Mouse (Mus musculus) limb, embryonic 12.5 days (tissue): Measurements from ENCODE around the gene Camkmt. TPM values are rescaled to one million over a fixed set of nuclear protein-coding genes. Genes with fewer than 3 reads are reported as not detected.

Experiments used
- ATAC-seq: fragments of 200-750 bp; cut with Nextera tagmentation; 2 replicates; pipeline ENCODE4 v1.8.0; 2017; ENCODE audit warnings: low read depth, moderate TSS enrichment; ENCODE audit not compliant: insufficient number of reproducible peaks, insufficient read depth, low FRiP score, low TSS enrichment
- H3K27ac ChIP-seq: fragments of 300-500 bp; sonication (generic); 2 replicates; pipeline ENCODE4 v1.5.1; 2016; ENCODE audit warnings: mild to moderate bottlenecking, moderate library complexity
- H3K27me3 ChIP-seq: fragments of 300-500 bp; sonication (generic); 2 replicates; pipeline ENCODE4 v1.6.1; 2016; ENCODE audit warnings: mild to moderate bottlenecking, moderate library complexity
- H3K36me3 ChIP-seq: fragments of 300-500 bp; sonication (generic); 2 replicates; pipeline ENCODE4 v1.6.1; 2016; ENCODE audit warnings: mild to moderate bottlenecking, moderate library complexity
- H3K4me1 ChIP-seq: fragments of 300-500 bp; sonication (generic); replicated peaks from 2 replicates; pipeline ENCODE4 v1.6.1; 2016
- H3K4me2 ChIP-seq: fragments of 300-500 bp; sonication (generic); 2 replicates; pipeline ENCODE4 v1.6.1; 2016; ENCODE audit warnings: mild to moderate bottlenecking, moderate library complexity
- H3K4me3 ChIP-seq: fragments of 300-500 bp; sonication (generic); replicated peaks from 2 replicates; pipeline ENCODE4 v1.5.1; 2016; ENCODE audit warnings: mild to moderate bottlenecking
- H3K9ac ChIP-seq: fragments of 300-500 bp; sonication (generic); replicated peaks from 2 replicates; pipeline ENCODE4 v1.6.1; 2016; ENCODE audit warnings: mild to moderate bottlenecking, moderate library complexity
- H3K9me3 ChIP-seq: fragments of 300-500 bp; sonication (generic); 2 replicates; pipeline ENCODE4 v1.6.1; 2016; ENCODE audit warnings: mild to moderate bottlenecking, moderate library complexity
- WGBS: fragments of 180-500 bp; shearing (Covaris S2); methylation state at CpG from one replicate; pipeline ENCODE4 v1.1.7; 2016; 5-methylcytosine and 5-hydroxymethylcytosine counted together
- polyA plus RNA-seq: library from polyadenylated mRNA; unstranded; fragments of >200 nt; fragmentation: Nextera tagmentation; extraction: Ambion mirVana; gene quantifications from 2 replicates; pipeline ENCODE4 v1.2.1, GENCODE M21; 2016

Camkmt gene
- polyA plus RNA-seq, 1 experiment from 2014 or later: 14.3 TPM

- Histone ChIP-seq H3K4me2 (no peak overlapping the region), H3K9me3 (no peaks in the 10 kb centered on the region), H3K36me3 (no peaks in the 10 kb centered on the region), H3K9ac (no peak overlapping the region), H3K4me1 (no peaks in the 10 kb centered on the region), H3K27me3 (no peaks in the 10 kb centered on the region), H3K27ac (no peak overlapping the region), H3K4me3 (no peak overlapping the region)
- WGBS: 72% methylated on average over 10 of the region's 10 CpGs
- no peak for ATAC-seq
Observed at GRCm38 (mm10) chr17:85170541-85171255, 80.3 kb downstream of the Camkmt start.

GRCm38 (mm10) chr17:85171951-85172350 lies 81.6 kb downstream of the Camkmt start:
- H3K27me3 ChIP-seq: peaks cover under 1% of the 10 kb centered on the region; the same call in 1 of the 2 replicates
- ATAC-seq: no peak
- H3K4me1 ChIP-seq: no peaks in the 10 kb centered on the region
- no peak overlapping the region for H3K4me2 ChIP-seq
- H3K9me3 ChIP-seq: no peaks in the 10 kb centered on the region
- H3K9ac ChIP-seq: no peak overlapping the region
- WGBS: 43% methylated on average over 4 of the region's 4 CpGs
- no peak overlapping the region for H3K27ac ChIP-seq
- no peaks in the 10 kb centered on the region for H3K36me3 ChIP-seq
- no peak overlapping the region for H3K4me3 ChIP-seq

- ATAC-seq: no peak
Observed at GRCm38 (mm10) chr17:85177231-85177630, 86.9 kb downstream of the Camkmt start.

DNA sequence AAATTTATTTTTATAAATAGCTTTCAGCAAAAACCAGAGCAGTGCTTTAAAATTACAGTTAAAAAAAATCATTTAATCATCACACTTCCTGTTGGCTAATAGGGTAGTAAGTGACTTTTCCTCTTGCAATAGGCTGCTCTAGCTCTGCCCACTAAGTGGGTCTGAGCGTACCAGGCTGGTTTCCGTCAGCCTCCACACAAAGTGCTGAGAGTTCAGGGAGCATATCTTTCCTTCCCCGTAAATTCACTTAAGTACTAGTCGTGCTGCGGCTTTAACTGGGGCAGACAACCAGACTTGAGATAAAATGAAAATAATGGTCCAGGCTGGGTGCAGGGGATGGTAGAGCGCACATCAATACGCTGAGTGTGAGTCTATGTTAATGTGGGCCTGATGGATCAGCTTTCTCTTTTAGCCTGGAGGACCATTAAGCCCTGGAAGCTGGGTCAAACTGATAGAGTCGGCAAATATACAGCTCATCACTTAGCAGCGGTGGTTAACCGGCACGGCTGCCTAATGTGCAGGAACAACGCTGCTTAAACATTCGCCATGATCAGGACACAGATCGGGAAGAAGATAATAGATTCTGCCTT lies 90.2 kb downstream of the Camkmt start:
- 62% methylated on average over 14 of the region's 14 CpGs for WGBS
- no peak overlapping the region; the same call in 1 of the 2 replicates for H3K4me2 ChIP-seq
- no peak for ATAC-seq

More at GRCm38 (mm10) chr17:85177231-85177630, 86.9 kb downstream of the Camkmt start:
- Histone ChIP-seq H3K9me3 (no peaks in the 10 kb centered on the region), H3K4me2 (no peak overlapping the region), H3K4me1 (peaks cover 5% of the 10 kb centered on the region), H3K9ac (no peak overlapping the region), H3K36me3 (no peaks in the 10 kb centered on the region), H3K4me3 (no peak overlapping the region), H3K27me3 (peaks cover 3% of the 10 kb centered on the region; the same call in 1 of the 2 replicates), H3K27ac (no peak overlapping the region)
- WGBS: 49% methylated on average over 13 of the region's 13 CpGs

DNA sequence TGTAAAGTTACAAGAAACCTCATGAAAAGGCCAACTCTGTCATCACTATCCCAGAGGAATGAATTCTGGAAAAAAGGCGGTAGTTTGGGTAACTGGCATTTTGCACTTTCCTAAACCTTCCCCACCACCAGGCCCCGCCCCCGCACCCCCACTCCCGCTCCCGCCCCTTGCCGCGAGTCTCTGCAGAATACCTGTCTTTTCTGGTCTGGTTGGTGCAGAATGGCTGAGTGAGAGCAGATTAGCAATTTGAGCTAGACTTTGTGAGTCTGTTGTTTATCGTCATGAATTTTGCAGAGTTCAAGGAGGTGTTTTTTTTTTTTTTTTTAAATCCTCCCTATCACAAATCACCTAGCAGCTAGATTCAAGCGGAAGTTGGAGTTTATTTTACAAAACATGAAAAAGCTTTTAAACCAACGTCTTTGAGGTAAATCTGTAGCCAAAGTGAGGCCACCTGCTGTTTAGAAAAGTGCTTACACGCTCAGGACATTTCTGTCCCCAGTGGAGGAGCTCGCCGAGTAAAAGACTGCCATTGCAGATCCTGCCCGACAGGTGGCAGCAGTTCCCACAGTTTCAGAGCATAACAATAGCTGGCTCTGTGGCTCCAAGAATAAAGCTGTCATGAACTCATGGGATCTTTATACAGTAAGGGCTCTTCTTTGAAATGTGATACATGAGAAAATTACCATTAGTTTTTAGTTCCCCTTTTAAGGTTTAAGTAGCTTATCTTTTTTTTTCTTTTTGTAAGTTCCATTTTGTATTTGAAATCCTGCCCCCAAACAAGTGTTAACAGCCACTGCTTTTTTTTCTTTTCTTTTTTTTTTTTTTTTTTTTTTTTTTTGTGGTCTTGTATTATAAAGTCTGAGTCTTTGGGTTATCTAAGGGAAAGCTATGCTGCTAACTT lies 99.1 kb downstream of the Camkmt start:
- 0 out of 2 replicates have a peak, but pooled peaks cover 3% of the 10 kb centered on the region for H3K4me1 ChIP-seq
- no peak overlapping the region for H3K27ac ChIP-seq
- no peaks in the 10 kb centered on the region for H3K27me3 ChIP-seq
- 0 out of 2 replicates have a peak, but pooled peaks cover 5% of the 10 kb centered on the region for H3K9me3 ChIP-seq
- H3K36me3 ChIP-seq: no peaks in the 10 kb centered on the region
- no peak overlapping the region for H3K9ac ChIP-seq
- H3K4me3 ChIP-seq: 0 out of 2 replicates have a peak overlapping the region, but pooled peaks have one; percentile 16
- WGBS: 4% methylated on average over 14 of the region's 14 CpGs
- peak overlapping the region; percentile 41 for H3K4me2 ChIP-seq
- ATAC-seq: peak; percentile 80

More for the DNA sequence above, 90.2 kb downstream of the Camkmt start:
- no peak overlapping the region for H3K9ac ChIP-seq
- H3K27ac ChIP-seq: no peak overlapping the region
- no peaks in the 10 kb centered on the region for H3K9me3 ChIP-seq
- H3K4me3 ChIP-seq: no peak overlapping the region
- H3K36me3 ChIP-seq: no peaks in the 10 kb centered on the region
- peaks cover 3% of the 10 kb centered on the region; the same call in 1 of the 2 replicates for H3K27me3 ChIP-seq
- H3K4me1 ChIP-seq: peaks cover 5% of the 10 kb centered on the region

DNA sequence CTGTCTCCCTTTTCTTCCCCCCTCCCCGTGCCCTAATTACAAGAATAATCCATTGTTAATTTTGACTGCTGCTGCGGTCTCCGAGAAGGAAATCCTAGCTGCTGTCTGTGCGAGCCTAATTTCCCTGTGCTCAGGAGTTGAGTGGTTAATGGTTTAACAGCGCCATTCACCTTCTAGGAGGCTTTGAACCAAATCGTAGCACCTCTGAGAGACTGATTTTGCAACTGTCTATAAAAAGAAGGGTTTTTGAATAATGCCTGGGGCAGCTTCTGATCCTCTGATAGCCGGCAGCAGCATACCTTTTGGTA lies 99.7 kb downstream of the Camkmt start:
- Histone ChIP-seq H3K4me3 (no peak overlapping the region), H3K9me3 (0 out of 2 replicates have a peak, but pooled peaks cover 5% of the 10 kb centered on the region), H3K4me1 (0 out of 2 replicates have a peak, but pooled peaks cover 3% of the 10 kb centered on the region), H3K27me3 (no peaks in the 10 kb centered on the region), H3K27ac (no peak overlapping the region), H3K36me3 (no peaks in the 10 kb centered on the region), H3K4me2 (no peak overlapping the region), H3K9ac (no peak overlapping the region)
- 11% methylated on average over 7 of the region's 7 CpGs for WGBS
- ATAC-seq: no peak

GRCm38 (mm10) chr17:85193294-85193693 lies 102.9 kb downstream of the Camkmt start:
- Histone ChIP-seq H3K27me3 (no peaks in the 10 kb centered on the region), H3K9ac (no peak overlapping the region), H3K27ac (no peak overlapping the region), H3K36me3 (no peaks in the 10 kb centered on the region), H3K4me3 (no peak overlapping the region), H3K4me2 (no peak overlapping the region), H3K9me3 (no peaks in the 10 kb centered on the region), H3K4me1 (0 out of 2 replicates have a peak, but pooled peaks cover 3% of the 10 kb centered on the region)
- WGBS: 63% methylated on average over 11 of the region's 11 CpGs
- 0 out of 2 replicates have a peak, but pooled peaks have one; percentile 62 for ATAC-seq

GRCm38 (mm10) chr17:85198781-85199180 lies 108.4 kb downstream of the Camkmt start:
- ATAC-seq: no peak
- no peak overlapping the region for H3K4me2 ChIP-seq
- H3K4me1 ChIP-seq: no peaks in the 10 kb centered on the region
- no peak overlapping the region for H3K4me3 ChIP-seq
- 89% methylated on average over 15 of the region's 15 CpGs for WGBS
- no peaks in the 10 kb centered on the region for H3K36me3 ChIP-seq
- H3K27ac ChIP-seq: no peak overlapping the region
- no peak overlapping the region for H3K9ac ChIP-seq
- H3K9me3 ChIP-seq: no peaks in the 10 kb centered on the region
- H3K27me3 ChIP-seq: no peaks in the 10 kb centered on the region

DNA sequence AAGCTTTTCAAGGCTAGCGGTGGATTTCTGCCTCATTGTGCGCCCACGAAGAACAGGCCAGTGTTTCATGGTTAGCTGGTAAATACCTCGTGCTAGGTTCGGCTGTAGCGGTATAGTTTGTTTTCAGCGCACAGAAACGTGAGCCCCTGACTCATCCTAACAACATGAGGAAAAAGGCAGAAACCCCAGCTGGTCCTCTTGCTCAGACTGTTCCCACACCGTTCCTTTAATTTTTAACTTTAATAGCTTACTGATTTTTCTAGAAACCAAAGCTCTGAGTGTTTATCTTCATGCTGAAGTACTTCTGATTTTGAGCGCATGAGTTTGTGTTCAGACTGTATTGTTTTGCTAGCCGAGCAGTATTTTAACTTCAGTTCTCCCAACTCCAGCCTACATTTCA lies 109.0 kb downstream of the Camkmt start:
- Histone ChIP-seq H3K27ac (no peak overlapping the region), H3K9ac (no peak overlapping the region), H3K36me3 (no peaks in the 10 kb centered on the region), H3K4me1 (no peaks in the 10 kb centered on the region), H3K4me3 (no peak overlapping the region), H3K9me3 (no peaks in the 10 kb centered on the region), H3K27me3 (no peaks in the 10 kb centered on the region), H3K4me2 (no peak overlapping the region)
- ATAC-seq: no peak
- WGBS: 87% methylated on average over 11 of the region's 11 CpGs

DNA sequence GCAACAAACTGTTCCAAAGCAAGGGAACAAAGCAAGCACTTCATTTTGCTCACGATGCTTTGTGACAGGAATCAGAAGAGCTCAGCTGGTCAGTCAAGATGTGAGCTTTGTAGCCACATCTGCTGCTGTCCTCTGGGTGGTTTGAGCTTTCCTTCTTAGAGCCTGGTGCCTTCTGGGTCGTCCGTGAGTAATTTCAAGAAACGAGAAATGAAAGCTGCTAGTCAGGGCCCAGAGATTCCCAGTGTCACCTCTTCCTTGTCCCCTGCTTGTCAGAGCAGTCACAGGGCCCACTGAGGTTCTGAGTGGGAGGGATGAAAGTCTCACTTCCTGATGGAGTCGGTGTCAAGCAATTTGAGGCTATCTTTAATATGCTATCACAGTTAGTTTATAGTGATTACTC lies 127.7 kb downstream of the Camkmt start:
- 0 out of 2 replicates have a peak, but pooled peaks cover 4% of the 10 kb centered on the region for H3K9me3 ChIP-seq
- no peaks in the 10 kb centered on the region for H3K36me3 ChIP-seq

GRCm38 (mm10) chr17:85242109-85242508 lies 151.8 kb downstream of the Camkmt start:
- no peaks in the 10 kb centered on the region for H3K27me3 ChIP-seq
- no peak overlapping the region for H3K27ac ChIP-seq
- H3K4me3 ChIP-seq: no peak overlapping the region
- WGBS: 77% methylated on average over 7 of the region's 7 CpGs
- peaks cover 6% of the 10 kb centered on the region; the same call in 1 of the 2 replicates for H3K4me1 ChIP-seq
- ATAC-seq: no peak
- no peaks in the 10 kb centered on the region for H3K36me3 ChIP-seq
- no peak overlapping the region for H3K9ac ChIP-seq
- no peaks in the 10 kb centered on the region for H3K9me3 ChIP-seq
- no peak overlapping the region for H3K4me2 ChIP-seq

More for the DNA sequence above, 127.7 kb downstream of the Camkmt start:
- Histone ChIP-seq H3K4me2 (no peak overlapping the region), H3K9ac (no peak overlapping the region), H3K27me3 (no peaks in the 10 kb centered on the region), H3K4me3 (no peak overlapping the region), H3K4me1 (peaks cover 7% of the 10 kb centered on the region; the same call in 1 of the 2 replicates), H3K27ac (no peak overlapping the region)
- no peak for ATAC-seq
- WGBS: 78% methylated on average over 5 of the region's 5 CpGs
